Mouse (Mus musculus) B cell, adult 2 months (primary cell): ENCODE measurements around the gene Exoc7.

ENCODE experiments used
- DNase-seq, 2 experiments: peaks; one replicate each; pipeline ENCODE4 v3.0.0; 2022

The Exoc7 gene

GRCm38 (mm10) chr11:116312359-116312758, 5.3 kb upstream of the Exoc7 start:
- no peak for DNase-seq

- DNase-seq = no peak
Measured at GRCm38 (mm10) chr11:116311169-116311568, 4.1 kb upstream of the Exoc7 start.

GRCm38 (mm10) chr11:116309601-116310000, 2.6 kb upstream of the Exoc7 start:
- no peak for DNase-seq

GRCm38 (mm10) chr11:116307762-116308531, 914 bp upstream of the Exoc7 start:
- DNase-seq = no peak

GRCm38 (mm10) chr11:116306126-116306982, 679 bp downstream of the Exoc7 start:
- DNase-seq = peak; percentile 96

GRCm38 (mm10) chr11:116305423-116305822, 1.6 kb downstream of the Exoc7 start:
- no peak for DNase-seq

- no peak for DNase-seq
Measured at GRCm38 (mm10) chr11:116298621-116299020, 8.4 kb downstream of the Exoc7 start.

- no peak for DNase-seq
Measured at GRCm38 (mm10) chr11:116298221-116298620, 8.8 kb downstream of the Exoc7 start.

- no peak for DNase-seq
Measured at GRCm38 (mm10) chr11:116297017-116297416, 10.0 kb downstream of the Exoc7 start.

- DNase-seq = no peak
Measured at GRCm38 (mm10) chr11:116296191-116296734, 10.8 kb downstream of the Exoc7 start.

GRCm38 (mm10) chr11:116294319-116294718, 12.7 kb downstream of the Exoc7 start:
- peak; percentile 56 to 57 for DNase-seq

GRCm38 (mm10) chr11:116293538-116294137, 13.4 kb downstream of the Exoc7 start:
- DNase-seq = no peak

GRCm38 (mm10) chr11:116292401-116292800, 14.6 kb downstream of the Exoc7 start:
- no peak for DNase-seq

- DNase-seq = no peak
Measured at GRCm38 (mm10) chr11:116290556-116290955, 16.5 kb downstream of the Exoc7 start.

GRCm38 (mm10) chr11:116287351-116287750, 19.7 kb downstream of the Exoc7 start:
- no peak for DNase-seq

GRCm38 (mm10) chr11:116285770-116286191, 21.3 kb downstream of the Exoc7 start:
- DNase-seq = no peak

- DNase-seq = peak; percentile 35 to 44
Measured at GRCm38 (mm10) chr11:116283982-116284381, 23.1 kb downstream of the Exoc7 start.

- DNase-seq = peak; percentile 45 to 47
Measured at GRCm38 (mm10) chr11:116282912-116283521, 24.0 kb downstream of the Exoc7 start.

GRCm38 (mm10) chr11:116282089-116282488, 24.9 kb downstream of the Exoc7 start:
- DNase-seq = no peak

- DNase-seq = no peak
Measured at GRCm38 (mm10) chr11:116281671-116282070, 25.4 kb downstream of the Exoc7 start.

GRCm38 (mm10) chr11:116280751-116281663, 26.0 kb downstream of the Exoc7 start, which contains the start of gene Galr2:
TSS of gene Galr2 (plus strand) at chr11:116280939.
- peak; percentile 21 to 24 for DNase-seq
